Mouse (Mus musculus): Measurements from ENCODE around the gene Galr3. TPM values are rescaled to one million over a fixed set of nuclear protein-coding genes. Genes with fewer than 3 reads are reported as not detected.
A peak's percentile ranks its signal among the peaks of the same experiment; 100 is the strongest.

Galr3 gene
- total RNA-seq, 2 experiments from 2014 or later: 0.84 TPM; not detected in 1

DNA sequence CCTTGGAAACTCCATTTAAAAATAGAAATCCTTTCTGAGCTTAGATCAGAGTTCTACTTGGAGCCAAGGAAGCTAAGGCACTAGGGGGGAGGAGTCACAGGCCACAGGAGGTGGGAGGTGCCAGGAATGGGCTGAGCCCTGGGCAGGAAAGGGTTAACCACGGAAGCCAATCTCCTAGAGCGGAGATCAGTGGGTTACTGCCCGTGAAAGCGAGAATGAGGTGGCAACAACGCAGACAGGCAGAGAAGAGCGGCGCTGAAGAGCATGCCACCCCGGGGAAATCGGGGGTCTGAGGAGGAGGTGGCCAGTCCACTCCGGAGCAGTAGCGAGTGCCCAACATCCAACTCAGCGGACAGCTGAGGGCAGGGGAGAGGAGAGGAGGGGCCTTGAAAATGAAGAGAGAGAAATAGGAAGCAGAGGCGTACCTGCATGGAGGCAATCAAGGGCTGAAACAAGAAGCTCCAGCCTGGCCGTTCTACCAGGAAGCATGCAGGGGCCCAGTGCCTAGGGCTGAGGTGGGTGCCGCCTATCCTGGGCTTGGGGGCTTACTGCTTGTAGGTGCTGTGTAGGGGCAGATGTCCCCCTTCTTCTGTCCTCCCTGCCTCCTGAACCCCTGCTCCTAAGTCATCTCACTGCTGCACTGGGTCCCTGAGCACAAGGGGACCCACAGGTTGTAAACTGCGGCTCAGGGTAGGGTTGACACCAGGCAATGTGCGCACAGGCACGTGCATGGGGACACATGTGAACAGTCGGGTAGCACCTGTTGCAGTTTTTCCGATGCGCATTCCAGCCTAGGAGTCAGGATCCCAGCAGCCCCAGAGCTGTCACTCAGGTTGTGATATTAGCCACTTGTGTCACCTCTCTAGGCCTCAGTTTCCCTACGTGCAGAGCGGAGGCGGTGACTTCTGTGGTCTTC is 926 bp upstream of the Galr3 start:
- peak overlapping the region; percentile 18; the same call in 1 of the 2 replicates for H3K4me3 ChIP-seq
- DNase-seq (ENCODE audit: extremely low spot score in 1 of 2, low spot score in 2 of 2): no peak
- no peak for TF ChIP-seq CTCF (IDR thresholded peaks at IDR 0.05)
- intact Hi-C loops (cut with DNase I): no loop called here
- H3K27ac ChIP-seq: no peak overlapping the region

DNA sequence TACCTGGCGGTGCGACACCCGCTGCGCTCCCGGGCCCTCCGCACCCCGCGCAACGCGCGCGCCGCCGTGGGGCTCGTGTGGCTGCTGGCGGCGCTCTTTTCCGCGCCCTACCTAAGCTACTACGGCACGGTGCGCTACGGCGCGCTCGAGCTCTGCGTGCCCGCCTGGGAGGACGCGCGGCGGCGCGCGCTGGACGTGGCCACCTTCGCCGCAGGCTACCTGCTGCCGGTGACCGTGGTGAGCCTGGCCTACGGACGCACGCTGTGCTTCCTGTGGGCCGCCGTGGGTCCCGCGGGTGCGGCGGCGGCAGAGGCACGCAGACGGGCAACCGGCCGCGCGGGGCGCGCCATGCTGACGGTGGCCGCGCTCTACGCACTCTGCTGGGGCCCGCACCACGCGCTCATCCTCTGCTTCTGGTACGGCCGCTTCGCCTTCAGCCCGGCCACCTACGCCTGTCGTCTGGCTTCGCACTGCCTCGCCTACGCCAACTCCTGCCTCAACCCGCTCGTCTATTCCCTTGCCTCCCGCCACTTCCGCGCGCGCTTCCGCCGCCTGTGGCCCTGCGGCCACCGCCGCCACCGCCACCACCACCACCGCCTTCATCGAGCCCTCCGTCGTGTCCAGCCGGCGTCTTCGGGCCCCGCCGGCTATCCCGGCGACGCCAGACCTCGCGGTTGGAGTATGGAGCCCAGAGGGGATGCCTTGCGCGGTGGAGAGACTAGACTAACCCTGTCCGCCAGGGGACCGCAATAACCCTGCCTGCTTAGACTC is 1.2 kb downstream of the Galr3 start:
- intact Hi-C loops (cut with DNase I): no loop called here
- TF ChIP-seq CTCF (IDR thresholded peaks at IDR 0.05): no peak
- H3K27ac ChIP-seq: peak overlapping the region; percentile 61
- peak; percentile 60 to 62 for DNase-seq (ENCODE audit: extremely low spot score in 1 of 2, low spot score in 2 of 2)
- peak overlapping the region; percentile 56 for H3K4me3 ChIP-seq

DNA sequence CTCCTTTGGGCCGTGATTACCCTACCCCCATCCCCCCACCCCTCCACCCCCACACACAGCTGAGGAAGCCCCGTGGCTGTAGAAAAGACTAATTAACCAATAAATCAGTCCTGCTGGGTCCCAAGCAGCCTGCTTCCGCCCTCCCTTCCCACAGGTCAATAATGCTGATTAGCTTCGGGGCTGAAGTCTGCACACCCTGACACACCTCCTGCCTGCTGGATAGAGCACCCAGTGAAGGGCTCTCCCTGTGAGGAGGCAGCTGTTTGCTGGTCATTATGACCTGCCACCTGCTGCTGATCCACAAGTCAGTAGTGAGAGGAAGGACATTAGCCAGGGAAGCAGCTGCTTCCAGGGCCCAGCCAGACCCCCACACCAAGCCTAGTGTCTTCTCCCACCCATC is 3.2 kb downstream of the Galr3 start:
- H3K4me3 ChIP-seq: no peak overlapping the region
- intact Hi-C loops (cut with DNase I): no loop called here
- no peak for DNase-seq (ENCODE audit: extremely low spot score in 1 of 2, low spot score in 2 of 2)
- no peak for TF ChIP-seq CTCF (IDR thresholded peaks at IDR 0.05)
- H3K27ac ChIP-seq: no peak overlapping the region

DNA sequence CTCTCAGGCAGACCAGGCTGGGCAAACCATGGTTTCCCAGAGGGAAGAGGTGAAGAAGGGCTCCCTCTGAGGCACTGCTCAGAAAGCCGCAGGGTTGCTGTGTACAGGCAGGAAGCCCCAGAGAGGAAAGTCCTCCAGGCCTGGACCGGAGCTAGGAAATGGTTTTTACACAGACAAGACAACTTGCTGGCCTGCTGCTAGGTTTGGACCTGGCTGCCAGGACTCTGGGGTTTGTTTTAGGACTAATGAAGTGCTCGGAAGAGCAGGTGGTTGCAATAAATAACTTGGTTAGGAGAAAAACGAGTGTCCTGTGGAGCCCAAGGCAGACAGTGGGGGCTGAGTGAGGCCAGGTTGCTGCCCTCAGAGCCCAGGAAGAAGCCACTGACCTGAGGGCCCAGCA is 6.5 kb downstream of the Galr3 start:
- no peak for TF ChIP-seq CTCF (IDR thresholded peaks at IDR 0.05)

DNA sequence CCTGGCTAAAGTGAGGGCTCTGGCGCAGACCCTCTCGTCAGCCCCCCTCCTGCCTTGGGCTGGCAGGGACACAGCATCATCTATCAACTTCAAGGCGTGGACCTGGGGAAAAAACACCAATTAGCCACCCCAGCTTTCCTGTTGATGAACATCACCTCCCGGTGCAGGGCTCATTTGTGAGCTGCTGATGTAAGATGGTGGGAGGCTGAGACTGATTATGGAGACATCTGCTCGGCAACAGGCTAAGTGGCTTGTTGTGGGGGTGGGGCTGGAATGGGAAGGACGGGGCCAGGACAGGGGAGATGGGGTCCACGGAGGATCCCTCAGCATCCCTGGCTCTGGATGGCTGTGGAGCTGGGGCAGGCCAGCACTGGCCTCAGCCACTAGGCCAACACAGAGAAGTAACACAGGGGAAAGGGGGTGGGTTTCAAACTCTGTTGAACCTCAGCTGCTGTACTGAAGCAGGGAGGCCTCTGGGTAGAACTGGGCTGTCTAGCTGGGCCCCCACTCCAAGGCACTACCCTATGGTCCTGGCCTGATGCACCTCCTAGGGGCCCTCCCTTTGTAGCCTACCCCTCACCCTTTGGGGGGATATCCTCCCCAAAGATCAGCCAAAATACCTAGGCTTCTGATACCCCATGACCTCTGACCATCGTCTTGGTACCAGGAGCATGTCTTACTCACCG is 8.6 kb downstream of the Galr3 start:
- no peak overlapping the region for H3K27ac ChIP-seq
- no peak for TF ChIP-seq CTCF (IDR thresholded peaks at IDR 0.05)
- intact Hi-C loops (cut with DNase I): no loop called here
- no peak for DNase-seq (ENCODE audit: extremely low spot score in 1 of 2, low spot score in 2 of 2)
- H3K4me3 ChIP-seq: no peak overlapping the region

More for the DNA sequence above, 6.5 kb downstream of the Galr3 start:
- no peak overlapping the region for H3K4me3 ChIP-seq
- intact Hi-C loops (cut with DNase I): no loop called here
- H3K27ac ChIP-seq: no peak overlapping the region
- no peak for DNase-seq (ENCODE audit: extremely low spot score in 1 of 2, low spot score in 2 of 2)

DNA sequence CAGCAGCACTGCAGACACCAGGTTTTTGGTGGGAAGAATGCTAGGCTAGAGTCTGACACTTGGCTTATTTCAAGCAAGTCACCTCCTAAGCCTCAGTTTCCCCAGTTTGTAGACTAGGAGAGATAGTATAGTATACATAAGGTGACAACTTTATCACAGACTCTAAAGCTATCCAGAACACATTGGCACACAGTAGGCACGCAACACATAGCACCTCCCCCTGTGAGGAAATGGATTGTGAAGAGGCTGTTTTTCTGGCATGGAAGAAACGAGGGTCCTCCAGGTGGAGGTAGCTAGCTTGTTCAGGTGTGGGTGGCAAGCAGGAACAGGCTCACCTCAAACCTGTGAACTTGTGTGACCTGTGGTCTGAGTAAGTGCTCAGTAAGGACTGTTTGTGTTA is 9.3 kb downstream of the Galr3 start:
- DNase-seq (ENCODE audit: extremely low spot score in 1 of 2, low spot score in 2 of 2): no peak
- no peak for TF ChIP-seq CTCF (IDR thresholded peaks at IDR 0.05)
- Histone ChIP-seq H3K27ac (no peak overlapping the region), H3K4me3 (no peak overlapping the region)
- intact Hi-C loops (cut with DNase I): no loop called here

DNA sequence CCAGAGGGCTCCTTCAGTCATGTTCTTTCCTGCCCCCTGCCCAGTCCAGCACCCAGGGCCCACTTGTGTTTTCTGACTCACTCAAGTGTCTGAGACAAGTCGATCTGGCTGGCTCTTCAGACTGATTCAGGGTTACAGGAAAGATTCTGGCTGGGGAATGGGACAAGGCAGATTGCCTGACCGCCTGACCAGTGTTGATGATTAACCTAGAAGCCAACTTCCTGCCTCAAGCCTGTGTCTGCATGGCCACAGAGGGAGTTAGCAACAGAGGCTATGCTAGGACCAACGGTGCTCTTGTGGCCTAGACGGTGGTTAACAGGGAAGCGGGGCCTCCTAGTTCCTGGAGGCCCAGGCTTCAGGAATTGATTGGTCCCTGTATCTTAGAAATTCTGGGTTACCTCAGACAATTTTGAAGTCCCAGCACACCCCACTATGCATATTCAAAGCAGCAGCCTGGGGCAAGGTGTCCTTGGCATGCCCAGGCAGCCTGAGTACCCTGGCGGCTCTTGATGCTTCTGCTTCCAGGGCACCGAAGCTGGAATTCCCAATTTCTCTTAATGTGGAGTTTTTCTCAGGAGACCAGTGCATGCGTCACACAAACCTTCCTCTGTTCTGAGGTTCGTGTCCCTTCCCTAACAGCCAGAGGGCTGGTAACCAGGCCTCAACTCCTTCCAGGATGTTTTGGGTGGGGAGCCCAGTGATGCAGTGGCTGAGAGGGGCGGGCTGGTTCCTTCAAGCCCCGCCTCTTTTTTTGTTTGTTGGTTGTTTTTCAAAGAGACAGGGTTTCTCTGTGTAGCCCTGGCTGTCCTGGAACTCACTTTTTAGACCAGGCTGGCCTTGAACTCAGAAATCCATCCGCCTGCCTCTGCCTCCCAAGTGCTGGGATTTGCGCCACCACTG is 10.0 kb downstream of the Galr3 start:
- intact Hi-C loops (cut with DNase I): no loop called here
- TF ChIP-seq CTCF (IDR thresholded peaks at IDR 0.05): no peak
- no peak overlapping the region for H3K4me3 ChIP-seq
- no peak for DNase-seq (ENCODE audit: extremely low spot score in 1 of 2, low spot score in 2 of 2)
- no peak overlapping the region for H3K27ac ChIP-seq

DNA sequence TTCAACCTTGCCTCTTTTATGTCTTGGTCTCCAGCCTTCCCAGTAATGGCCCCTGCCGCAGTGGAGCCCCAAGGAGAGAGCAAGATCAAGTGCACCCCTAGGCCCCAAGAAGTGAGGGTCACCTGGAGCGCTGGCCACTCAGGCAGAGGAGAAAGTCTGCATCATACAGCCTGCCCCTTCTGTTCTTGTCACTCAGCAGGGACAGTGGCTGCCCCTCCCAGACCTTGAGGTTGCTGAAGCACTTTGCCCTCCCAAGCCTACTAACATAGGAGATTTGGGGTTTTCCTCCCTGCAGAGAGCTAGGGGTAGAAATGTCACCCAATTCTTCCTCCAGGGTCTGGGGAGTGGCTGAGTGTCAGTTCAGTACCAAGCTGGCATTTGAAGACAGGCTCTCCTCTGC is 10.7 kb downstream of the Galr3 start:
- TF ChIP-seq CTCF (IDR thresholded peaks at IDR 0.05): no peak
- Histone ChIP-seq H3K4me3 (no peak overlapping the region), H3K27ac (no peak overlapping the region)
- intact Hi-C loops (cut with DNase I): no loop called here
- no peak for DNase-seq (ENCODE audit: extremely low spot score in 1 of 2, low spot score in 2 of 2)

DNA sequence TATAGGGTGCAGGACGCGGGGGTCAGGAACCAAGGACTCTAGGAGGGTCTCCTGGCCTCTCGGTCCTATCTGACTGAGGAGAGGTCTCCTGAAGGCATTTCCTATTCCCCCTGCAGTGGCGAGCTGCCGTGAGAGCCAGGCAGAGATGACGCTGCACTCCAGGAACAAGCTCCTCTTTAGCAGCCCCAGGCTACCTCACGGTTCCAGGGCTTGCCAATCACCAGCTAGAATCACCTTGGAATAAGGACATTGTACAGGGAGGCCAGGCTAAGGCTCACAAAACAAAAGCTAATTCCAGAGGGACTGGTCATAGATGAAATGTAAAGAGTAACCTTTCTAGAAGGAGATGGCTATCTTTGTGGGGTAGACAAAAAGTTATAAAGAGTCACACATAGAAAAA is 14.9 kb downstream of the Galr3 start:
- intact Hi-C loops (cut with DNase I): no loop called here
- H3K27ac ChIP-seq: no peak overlapping the region
- DNase-seq (ENCODE audit: extremely low spot score in 1 of 2, low spot score in 2 of 2): no peak
- no peak overlapping the region for H3K4me3 ChIP-seq
- TF ChIP-seq CTCF (IDR thresholded peaks at IDR 0.05): no peak

DNA sequence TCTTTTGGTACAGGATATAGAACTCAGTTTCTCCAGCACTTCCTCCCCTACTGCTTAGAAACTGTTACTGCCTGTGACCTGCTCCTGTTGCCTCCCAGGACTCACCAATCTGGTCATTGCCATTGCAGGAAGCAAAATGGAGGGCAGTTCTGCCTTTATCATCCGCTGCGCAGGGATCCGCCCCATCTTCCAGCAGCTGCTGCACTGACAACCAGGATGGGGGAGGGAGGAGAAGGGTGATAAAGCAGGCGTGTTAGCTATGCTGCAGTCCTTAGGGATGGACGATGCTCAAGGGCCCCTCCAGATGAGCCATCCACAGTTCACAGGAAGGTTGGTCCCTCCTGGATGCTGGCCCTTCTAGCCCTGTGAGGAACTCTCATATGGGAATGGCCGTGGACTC is 16.2 kb downstream of the Galr3 start:
- Histone ChIP-seq H3K27ac (no peak overlapping the region), H3K4me3 (no peak overlapping the region)
- intact Hi-C loops (cut with DNase I): no loop called here
- DNase-seq (ENCODE audit: extremely low spot score in 1 of 2, low spot score in 2 of 2): no peak
- TF ChIP-seq CTCF (IDR thresholded peaks at IDR 0.05): no peak
